Mouse (Mus musculus) adrenal gland, adult 8-10 months (tissue): ENCODE measurements around the gene Tespa1. TPM values are rescaled to one million over a fixed set of nuclear protein-coding genes. Genes with fewer than 3 reads are reported as not detected.
A peak's percentile ranks its signal among the peaks of the same experiment; 100 is the strongest.
"Not testable (repeated sequence)": the region's sequence is repeated elsewhere in the genome, so short reads cannot be mapped to it uniquely, and the experiment has no call there.

Experiments used
- DNase-seq: peaks from one replicate; pipeline ENCODE4 v3.0.0; 2022
- total RNA-seq, 4 experiments: library from RNA; stranded (reverse); gene quantifications; 2 replicates each; pipeline ENCODE4 v1.2.4; 2022

The Tespa1 gene
- total RNA-seq = under 1 TPM in 3 of 4 experiments, not detected in 1; 0.46 to 0.91 (median 0.80) TPM

DNA sequence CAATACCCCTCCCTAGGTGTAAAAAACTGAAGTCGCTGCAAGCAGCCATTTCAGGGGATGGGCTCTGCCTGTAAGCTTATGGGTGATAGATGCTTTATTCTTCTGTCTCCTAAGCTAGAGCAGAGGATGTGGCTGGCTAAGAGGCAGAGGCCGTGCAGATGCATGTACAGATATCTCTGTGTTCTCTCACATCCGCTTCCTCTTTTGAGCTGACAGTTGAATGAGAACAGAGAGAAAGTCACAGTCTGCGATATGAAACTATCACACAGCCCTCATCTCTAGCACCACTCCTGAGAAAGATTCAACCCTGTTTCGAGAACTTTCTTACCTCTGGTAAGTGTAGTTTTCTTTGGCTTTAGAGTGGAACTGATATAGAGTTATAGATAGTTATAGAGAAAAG is at the start of gene Tespa1:
Gene Tespa1, plus strand, starts transcription at position 234 of the 400 bp plus-strand sequence.
- no peak for DNase-seq

DNA sequence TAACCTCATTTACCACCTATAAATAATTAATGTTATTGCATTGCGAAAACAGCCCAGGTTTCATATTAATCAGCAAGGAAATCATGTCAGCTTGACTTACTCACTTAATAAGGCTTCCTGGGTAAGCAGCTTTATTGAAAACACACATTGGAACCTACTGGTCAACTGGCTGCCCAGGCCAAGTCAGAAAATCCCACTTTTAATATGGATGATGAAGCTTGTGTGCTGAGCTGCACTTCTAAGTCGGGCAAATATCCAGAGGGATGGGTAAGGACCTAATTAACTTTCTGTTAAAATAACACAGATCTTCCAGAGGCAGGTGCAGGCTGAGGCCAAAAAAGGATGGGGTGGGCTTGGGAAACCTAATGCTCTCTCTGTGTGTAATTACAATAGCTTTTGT is 46.9 kb upstream of the Tespa1 start:
- DNase-seq = no peak

DNA sequence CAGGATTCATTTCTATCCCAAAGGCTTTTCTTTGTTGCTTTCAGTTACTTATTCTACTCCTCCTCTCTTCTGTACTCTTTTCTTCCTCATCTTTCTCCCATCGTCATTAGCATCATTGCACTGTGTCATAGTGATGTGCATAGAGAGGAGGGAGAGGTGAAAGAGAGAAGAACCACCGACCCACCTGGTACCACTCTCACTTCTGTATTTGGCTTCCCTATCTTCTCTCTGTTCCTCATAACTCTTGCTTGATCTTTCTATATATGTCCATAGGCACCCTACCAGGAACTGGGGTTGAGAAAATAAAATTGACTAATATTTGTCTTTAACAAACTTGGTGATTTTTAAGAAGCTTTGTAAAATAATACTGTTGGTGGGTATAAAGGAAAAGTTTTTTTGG is 46.2 kb upstream of the Tespa1 start:
- no peak for DNase-seq

DNA sequence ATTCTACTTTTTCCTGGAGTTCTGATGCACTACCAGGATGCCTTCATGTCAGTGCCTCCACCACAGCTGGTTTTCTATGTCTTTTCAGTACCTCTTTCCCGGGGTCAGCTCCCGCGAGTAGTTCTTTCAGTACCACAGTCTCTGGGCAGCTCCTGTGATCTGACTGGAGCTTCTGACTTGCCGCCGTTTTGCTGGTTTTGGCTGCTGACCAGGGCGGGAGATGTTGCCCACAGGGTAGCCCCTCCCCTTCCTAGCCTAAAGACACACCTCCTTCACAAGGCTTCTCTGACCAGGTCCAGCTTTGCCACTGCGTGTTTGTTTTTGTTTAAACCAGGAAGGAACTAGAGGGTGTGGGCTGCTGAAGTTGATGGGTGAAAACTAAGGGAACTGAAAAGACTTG is 42.6 kb upstream of the Tespa1 start, which contains the start of gene Neurod4:
Gene Neurod4, minus strand, starts transcription at position 175 of the 400 bp plus-strand sequence.
- peak; percentile 18 for DNase-seq

DNA sequence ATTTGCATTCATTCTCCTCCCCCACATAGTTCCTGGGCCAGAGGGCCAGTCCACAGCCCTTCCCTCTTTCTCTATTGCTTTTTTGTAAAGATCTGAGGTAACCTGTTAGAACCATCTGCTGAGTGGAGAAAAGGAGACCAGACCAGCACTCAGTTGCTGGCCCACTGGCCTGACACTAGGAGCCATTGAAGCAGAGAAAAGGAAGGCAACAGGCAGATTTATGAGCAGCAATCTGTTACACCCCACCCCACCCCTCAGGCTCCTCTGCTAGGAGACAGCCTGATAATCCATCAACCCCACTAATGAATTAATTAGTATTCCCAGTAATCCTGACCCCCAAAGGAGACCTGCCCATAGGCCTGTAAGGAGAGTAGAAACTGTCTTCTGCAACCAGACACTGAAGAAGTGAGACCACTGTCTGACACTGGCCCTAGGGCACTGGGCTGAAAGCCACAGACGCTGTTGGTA is 40.7 kb upstream of the Tespa1 start:
- DNase-seq = no peak

DNA sequence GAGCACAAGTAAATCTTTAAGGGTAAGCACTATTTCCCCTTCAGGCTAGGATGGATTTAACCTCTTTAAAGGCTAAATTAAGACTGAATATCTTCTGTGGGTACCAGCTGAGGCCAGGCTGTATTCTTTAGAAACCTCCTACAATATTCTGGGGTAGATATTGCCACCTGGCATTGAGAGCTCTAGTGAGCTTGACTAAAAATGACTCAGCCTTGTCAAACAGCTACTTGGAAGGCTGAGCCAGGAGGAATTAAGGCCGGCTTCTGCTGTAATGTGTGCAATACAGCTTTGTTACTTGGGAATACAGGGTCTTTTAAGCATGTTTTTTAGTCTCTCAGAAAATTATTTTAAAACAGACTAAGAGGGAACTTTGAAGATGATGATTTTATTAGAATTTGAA is 35.5 kb upstream of the Tespa1 start:
- DNase-seq = no peak

DNA sequence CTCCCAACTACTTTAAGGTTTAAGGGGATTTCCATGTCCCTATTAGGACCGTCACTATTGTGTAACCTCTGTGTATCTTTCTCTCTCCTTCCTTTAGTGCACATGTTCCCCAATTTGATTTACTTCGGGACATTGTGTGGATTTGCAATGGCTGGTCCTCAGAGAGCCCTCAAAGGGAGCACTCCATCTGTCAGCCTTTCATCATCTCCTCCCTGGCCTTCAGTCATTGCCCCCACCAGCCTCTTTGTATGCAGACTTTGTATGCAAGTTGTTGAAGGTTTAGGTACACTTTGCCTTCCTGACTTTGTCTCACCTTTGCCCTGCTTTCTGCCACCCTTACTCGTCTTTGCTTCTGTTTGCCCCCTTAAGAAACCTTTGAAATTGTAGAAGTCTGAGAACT is 34.7 kb upstream of the Tespa1 start:
- DNase-seq = no peak

DNA sequence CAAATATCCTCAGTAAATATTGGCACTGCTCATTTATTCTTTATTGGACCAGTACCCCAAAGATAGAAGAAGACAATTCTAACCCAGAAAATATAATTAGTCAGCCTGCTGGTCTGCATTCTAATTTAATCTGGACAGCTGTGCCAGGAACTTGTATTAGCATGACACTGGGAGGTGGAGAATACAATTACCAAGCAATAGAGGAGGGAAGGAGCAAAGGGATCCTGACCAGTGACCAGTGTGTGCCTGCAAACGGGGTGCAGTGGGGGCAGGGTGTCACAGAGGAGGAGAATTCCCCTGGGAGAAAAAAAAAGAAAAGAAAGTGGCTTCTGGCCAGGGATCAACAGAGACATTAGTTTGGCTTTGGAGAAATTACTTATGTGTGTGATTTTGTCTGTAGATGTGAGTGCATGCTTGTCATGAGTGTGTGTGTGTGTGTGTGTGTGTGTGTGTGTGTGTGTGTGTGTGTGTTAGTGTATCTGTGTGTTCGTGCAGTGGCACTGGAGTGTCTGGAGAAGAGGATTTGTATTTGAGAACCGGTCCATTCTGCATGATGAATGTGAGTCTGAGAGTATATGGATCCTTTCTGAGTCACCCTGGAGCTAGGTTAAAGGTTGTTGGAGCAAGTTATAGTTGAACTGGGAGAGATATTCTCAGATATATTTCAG is 28.8 kb upstream of the Tespa1 start:
- no peak for DNase-seq

DNA sequence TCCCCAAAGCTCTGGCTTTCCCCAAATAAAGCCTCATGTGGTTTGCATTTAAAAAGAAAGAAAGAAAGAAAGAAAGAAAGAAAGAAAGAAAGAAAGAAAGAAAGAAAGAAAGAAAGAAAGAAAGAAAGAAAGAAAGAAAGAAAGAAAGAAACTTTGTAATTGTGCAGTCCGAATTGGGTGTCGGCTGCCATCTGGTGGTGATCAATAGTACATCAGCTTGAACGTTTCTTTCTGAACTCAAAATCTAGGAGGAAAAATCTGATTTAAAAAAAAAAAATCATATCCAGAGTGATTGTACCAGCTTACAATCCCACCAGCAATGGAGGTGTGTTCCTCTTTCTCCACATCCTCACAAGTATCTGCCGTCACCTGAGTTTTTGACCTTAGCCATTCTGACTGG is 23.9 kb upstream of the Tespa1 start:
- not testable (repeated sequence) for DNase-seq

DNA sequence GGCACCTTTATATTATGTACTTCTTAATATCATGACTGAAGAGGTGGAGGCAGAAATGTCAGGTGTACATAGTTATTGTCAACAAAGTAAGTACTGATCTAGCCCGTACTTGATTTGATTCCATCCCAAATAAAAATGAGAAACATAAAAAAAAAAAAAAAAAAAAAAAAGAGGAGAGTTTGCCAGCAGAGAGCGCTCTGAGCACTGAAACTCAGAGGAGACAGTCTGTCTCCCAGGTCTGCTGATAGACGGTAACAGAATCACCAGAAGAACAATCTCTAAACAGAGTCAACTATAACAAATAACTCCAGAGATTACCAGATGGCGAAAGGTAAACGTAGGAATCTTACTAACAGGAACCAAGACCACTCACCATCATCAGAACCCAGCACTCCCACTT is 18.5 kb upstream of the Tespa1 start:
- not testable (repeated sequence) for DNase-seq

DNA sequence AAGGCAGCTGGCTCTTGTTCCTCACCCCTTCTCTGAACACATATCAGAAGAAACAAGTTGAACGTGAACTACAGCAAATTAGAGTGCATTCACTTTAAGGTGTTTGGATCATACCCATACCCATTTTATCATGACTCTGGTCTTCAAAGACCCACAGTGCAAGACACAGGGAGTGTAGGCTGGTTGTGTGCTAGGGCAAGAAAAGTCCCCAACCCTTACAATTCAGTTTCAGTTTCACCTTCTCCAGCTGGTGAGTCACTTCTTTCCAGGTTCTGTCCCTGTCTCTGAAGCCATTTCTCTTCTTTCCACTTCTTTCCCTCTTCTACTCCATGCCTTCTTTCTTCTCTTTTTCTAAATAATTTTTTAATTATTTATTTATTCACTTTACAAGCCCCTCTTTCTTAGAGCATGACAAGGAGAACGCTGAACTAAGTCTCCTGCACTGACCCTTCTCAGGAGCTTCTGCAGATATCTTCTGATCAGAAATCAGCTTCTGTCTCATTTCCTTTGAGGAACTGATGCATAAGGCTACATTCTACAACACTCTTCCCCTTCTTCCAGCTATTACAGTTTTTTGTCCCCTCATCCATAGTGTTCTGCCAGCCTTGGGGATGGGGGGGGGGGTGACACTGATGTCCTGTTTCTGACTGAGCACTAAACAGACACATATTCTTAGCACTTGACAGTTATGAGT is 11.0 kb upstream of the Tespa1 start:
- DNase-seq = no peak

DNA sequence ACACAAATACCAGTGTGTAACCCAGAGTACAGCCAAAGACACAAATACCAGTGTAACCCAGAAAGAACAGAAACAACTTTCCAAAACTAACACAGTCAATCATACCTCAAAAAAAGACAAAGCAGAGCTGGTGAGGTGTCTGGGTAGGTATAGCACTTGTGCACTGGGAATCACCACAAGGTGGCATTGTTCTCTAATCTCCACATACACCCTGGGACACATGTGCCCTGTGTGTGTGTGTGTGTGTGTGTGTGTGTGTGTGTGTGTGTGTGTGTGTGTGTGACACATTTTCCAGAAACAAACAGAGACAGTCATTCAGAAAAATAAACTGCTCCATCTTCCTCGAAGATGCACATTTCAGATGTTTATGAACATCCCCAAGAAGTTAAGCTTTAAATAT is 9.1 kb upstream of the Tespa1 start:
- no peak for DNase-seq

DNA sequence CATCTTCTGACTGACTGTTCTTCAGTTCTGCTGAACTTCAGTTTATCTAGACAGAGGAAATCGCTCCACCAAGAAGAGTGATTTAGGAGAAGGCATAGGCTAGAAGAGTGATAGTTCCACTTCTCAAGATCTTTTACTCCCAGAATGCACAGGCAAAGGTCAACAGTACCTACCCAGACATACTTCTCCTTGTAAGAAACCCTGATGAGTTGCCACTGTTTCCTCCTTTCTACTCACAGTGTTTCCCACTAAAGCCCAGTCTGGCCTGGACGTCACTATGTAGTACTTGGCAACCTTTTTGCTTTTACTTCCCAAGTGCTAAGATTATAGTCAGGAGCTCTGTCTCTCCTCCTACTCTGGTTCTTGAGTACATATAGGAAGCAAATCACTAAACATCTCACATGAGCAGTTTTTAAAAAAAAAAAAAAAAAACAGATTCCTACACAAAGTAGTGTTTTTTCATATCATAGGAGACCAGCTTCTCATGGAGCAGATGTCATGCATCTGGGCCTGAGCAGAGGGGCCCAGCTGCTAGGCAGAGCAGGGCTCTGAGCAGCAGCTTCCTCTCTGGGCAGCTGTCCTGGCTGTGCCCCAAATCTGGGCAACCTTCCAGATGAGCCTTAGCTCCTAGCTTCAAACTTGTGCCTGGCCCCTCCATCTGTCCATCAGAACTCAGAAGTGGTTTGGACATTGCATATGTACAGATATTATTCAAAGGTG is 8.4 kb upstream of the Tespa1 start:
- DNase-seq = no peak

DNA sequence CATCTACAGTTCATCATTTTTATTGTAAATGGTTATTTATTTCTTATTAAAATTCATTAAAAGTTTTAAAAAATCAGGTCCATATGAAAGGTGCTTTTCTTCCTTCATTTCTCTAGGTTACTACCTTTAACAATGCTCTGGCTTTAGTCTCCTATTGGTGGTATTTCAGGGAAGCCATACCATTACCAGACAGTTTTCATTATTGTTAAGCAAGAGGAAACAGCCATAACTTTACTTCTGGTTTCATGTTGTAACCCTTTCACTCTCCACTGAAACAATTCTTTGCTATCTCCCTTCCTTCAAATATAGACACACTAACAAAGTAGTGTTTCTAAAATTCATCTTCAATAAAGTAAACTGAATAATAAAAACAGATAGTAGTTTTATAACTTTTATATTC is 6.8 kb upstream of the Tespa1 start:
- no peak for DNase-seq

DNA sequence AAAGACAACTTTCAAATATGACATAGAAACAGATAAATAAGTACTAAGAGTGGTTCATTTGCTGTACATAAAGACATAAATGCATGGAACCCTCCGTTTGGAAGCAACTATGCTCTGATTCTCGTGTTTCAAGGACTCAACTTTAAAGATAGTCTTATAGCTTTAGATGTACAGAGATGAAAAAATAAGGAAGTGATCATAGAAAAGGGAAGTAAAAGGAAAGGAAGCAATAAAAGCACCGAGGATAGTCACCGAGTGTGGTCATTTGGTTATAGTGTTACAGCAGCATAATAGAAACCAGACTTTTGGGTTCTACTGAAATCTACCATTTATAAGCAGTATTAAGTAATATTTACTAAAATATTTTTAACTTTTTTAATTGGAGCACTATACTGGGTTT is 4.0 kb upstream of the Tespa1 start:
- DNase-seq = no peak

DNA sequence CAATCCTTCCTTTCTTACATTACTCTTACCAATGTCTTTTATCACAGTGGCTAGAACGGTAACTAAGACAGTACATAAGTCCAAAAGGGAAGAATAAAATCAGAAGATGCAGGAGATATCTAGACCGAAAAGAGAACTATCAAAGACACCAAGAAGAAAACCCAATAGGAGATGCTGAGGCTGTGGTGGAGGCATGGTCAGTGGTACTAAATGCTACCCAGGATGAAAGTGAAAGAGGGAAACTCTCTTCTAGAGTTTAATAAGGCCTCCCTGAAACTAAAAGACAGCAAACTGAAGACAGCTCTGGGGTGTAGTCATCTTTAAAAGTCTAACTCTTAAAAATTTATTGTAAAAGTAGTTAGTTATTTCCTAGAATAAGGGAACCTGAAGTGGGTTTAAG is 2.0 kb upstream of the Tespa1 start:
- DNase-seq = no peak

DNA sequence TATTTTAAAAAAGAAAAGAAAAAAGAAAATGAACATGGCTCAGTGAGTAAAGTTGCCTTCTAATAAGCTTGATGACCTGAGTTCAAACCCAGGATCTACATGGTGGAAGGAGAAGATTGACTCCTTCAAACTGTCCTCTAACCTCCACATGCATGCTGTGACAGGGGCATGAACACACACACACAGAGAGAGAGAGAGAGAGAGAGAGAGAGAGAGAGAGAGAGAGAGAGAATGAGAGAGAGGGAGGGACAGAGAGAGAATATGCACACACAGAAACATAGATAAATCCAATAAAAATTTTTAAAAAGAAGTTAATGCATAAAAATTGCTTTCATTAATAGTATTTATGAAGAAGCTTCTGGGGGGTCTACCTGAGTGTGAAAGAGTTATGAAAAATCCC is 608 bp upstream of the Tespa1 start:
- no peak for DNase-seq

DNA sequence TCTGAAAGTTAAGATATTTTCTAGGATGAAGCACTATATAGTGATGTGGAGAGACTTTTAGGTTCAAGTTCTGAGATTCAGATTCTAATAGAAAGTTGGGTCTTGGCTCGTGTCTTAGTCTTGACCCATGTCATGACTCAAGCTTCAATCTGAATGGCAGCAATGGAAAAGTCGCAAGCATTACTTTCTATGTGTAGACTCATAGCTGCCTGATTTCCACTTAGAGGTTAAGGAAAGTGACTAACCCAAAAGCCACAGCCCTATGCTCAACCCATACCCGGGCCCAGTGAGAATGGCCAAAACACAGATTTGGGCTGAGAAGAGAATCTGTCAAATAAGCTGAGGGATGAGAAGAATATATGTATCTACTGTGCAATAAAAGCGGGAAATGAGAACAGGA is 1.6 kb downstream of the Tespa1 start:
- no peak for DNase-seq

DNA sequence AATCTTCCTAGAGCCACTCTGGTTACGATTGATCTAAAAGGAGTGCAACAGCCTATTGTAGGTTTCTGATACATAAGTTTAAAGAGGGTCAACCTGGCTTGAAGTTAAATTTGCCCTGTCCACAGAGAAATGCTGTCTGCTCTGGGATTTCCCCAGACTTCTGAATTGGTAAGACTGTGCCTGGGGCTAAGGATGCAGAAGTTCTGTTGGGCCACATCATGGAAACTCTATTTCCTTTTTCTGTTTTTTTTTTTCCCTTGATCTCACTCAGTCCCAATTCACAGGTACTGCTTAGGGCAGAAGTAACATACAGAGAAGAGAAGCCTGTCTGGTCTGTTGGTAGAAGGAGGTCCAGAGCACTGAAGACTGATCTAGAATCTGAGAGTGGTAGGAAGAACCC is 8.0 kb downstream of the Tespa1 start:
- DNase-seq = no peak

DNA sequence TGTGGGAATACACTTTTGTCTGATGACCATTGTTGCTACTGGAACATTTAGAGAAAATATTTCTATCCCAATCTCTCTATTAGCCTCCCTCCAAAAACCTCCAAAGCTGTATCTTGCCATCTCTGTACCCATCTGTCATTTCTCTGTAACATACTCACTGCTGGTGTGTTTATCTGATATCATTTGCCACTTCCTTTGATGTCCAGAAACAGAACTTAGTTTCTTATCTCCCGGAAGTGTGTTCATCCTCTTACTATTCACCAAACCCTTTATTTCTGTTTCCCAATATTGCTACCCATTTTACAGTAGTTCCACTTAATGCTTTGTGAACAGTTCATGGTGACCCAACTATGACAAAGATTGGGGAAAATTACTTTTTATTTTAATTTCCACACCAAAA is 13.7 kb downstream of the Tespa1 start:
- no peak for DNase-seq

DNA sequence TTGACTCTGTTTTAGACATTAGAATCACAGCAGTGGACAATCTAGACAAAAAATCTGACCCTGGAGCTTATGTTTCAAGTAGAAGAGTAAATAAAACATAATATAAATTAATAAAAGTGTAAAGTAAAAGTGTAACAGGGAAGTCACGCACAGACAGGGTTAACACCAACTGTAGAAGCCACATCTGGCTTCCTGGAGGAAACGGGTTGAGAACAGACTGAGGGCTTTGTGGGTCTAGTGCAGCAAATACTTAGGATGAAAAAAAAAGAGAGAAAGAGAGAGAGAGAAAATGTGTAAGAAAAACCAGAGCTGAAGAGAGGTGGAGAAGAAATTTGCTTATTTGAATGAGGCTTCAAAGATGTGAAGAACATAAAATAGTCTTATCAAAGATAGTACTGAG is 14.9 kb downstream of the Tespa1 start:
- no peak for DNase-seq

DNA sequence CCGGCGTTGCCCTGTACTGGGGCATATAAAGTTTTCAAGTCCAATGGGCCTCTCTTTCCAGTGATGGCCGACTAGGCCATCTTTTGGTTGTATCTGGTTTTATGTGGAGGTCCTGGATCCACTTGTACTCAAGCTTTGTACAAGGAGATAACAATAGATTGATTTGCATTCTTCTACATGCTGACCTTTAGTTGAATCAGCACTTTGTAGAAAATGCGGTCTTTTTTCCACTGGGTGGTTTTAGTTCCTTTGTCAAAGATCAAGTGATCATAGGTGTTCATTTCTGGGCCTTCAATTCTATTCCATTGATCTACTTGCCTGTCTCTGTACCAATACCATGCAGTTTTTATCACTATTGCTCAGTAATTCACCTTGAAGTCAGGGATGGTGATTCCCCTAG is 17.4 kb downstream of the Tespa1 start:
- not testable (repeated sequence) for DNase-seq

DNA sequence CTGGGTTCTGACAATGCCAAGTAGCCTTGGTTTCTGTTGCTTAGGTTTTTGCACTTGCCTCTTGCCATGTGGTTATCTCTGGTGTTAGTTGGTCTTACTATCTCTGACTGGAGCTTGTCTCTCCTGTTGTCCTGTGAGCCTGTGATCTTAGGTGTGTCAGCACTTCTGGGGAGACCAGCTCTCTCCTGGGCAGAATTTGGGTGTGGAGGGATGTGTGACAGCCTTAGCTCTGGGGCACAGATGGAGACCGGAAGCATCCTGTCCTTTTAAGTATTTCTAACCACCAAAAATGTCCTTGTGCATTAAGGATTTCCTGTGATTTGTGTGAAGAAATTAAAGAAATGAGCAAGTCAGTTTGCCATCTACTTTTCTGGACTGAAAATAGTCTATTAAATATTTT is 21.4 kb downstream of the Tespa1 start:
- DNase-seq = no peak
